Mouse (Mus musculus) cerebellum, postnatal 4 days (tissue): Measurements from ENCODE around the gene Arl9.
"Not testable (repeated sequence)": the region's sequence is repeated elsewhere in the genome, so short reads cannot be mapped to it uniquely, and the experiment has no call there.

Experiments
- DNase-seq, 2 experiments: peaks; one replicate each; pipeline ENCODE4 v3.0.0; 2022; ENCODE audit warnings: low spot score in 2 of 2, mixed read lengths in 1 of 2

The Arl9 gene

GRCm38 (mm10) chr5:77015544-77016482 is 12.0 kb downstream of the Arl9 start, which contains the start of gene Thegl:
Thegl (plus strand) TSS chr5:77016023.
- peak; percentile 30 to 58 for DNase-seq

GRCm38 (mm10) chr5:77028034-77028433 is 24.2 kb downstream of the Arl9 start:
- no peak for DNase-seq

- peak in 1 of 2 experiments; percentile 8 for DNase-seq
Measured at GRCm38 (mm10) chr5:77029735-77030134, 25.9 kb downstream of the Arl9 start.

- DNase-seq, result not testable (repeated sequence)
Measured at GRCm38 (mm10) chr5:77035101-77035500, 31.2 kb downstream of the Arl9 start.

GRCm38 (mm10) chr5:77038451-77038850 is 34.6 kb downstream of the Arl9 start:
- DNase-seq, result no peak

GRCm38 (mm10) chr5:77039391-77039790 is 35.5 kb downstream of the Arl9 start:
- DNase-seq, result no peak

- no peak for DNase-seq
Measured at GRCm38 (mm10) chr5:77044362-77044761, 40.5 kb downstream of the Arl9 start.

- DNase-seq, result no peak
Measured at GRCm38 (mm10) chr5:77052616-77053015, 48.8 kb downstream of the Arl9 start.

GRCm38 (mm10) chr5:77056881-77057440 is 53.1 kb downstream of the Arl9 start:
- DNase-seq, result no peak
